Mouse (Mus musculus) heart, postnatal 0 days (tissue): ENCODE data around the gene Xpnpep1. TPM values are rescaled to one million over a fixed set of nuclear protein-coding genes. Genes with fewer than 3 reads are reported as not detected.
A peak's percentile ranks its signal among the peaks of the same experiment; 100 is the strongest.

ENCODE experiments used
- ATAC-seq: fragments of 200-750 bp; cut with Nextera tagmentation; 2 replicates; pipeline ENCODE4 v1.8.0; 2017; ENCODE audit warnings: low read depth, moderate number of reproducible peaks, moderate library complexity; ENCODE audit not compliant: insufficient read depth
- DNase-seq: peaks from one replicate; pipeline ENCODE4 v3.0.0-alpha.2; 2016; ENCODE audit warnings: low spot score
- H3K27ac ChIP-seq: fragments of 300-500 bp; sonication (generic); 2 replicates; pipeline ENCODE4 v1.5.1; 2014; ENCODE audit warnings: low read depth, mild to moderate bottlenecking
- H3K27me3 ChIP-seq: fragments of 300-500 bp; sonication (generic); 2 replicates; pipeline ENCODE4 v1.6.1; 2014; ENCODE audit warnings: low read length, mixed read lengths; ENCODE audit not compliant: control insufficient read depth, insufficient read depth
- H3K36me3 ChIP-seq: fragments of 300-500 bp; sonication (generic); replicated peaks from 2 replicates; pipeline ENCODE4 v1.6.1; 2014; ENCODE audit warnings: low read length, mixed read lengths; ENCODE audit not compliant: control insufficient read depth, insufficient read depth
- H3K4me1 ChIP-seq: fragments of 300-500 bp; sonication (generic); 2 replicates; pipeline ENCODE4 v1.6.1; 2014; ENCODE audit warnings: antibody characterized with exemption; ENCODE audit not compliant: control insufficient read depth, insufficient read depth
- H3K4me2 ChIP-seq: fragments of 300-500 bp; sonication (generic); 2 replicates; pipeline ENCODE4 v1.6.1; 2014; ENCODE audit warnings: low read depth, mild to moderate bottlenecking, low read length, moderate library complexity
- H3K4me3 ChIP-seq: fragments of 300-500 bp; sonication (generic); 2 replicates; pipeline ENCODE4 v1.5.1; 2014; ENCODE audit warnings: low read depth, low read length
- H3K9ac ChIP-seq: fragments of 300-500 bp; sonication (generic); replicated peaks from 2 replicates; pipeline ENCODE4 v1.6.1; 2014; ENCODE audit warnings: low read depth, low read length, mixed read lengths
- H3K9me3 ChIP-seq: fragments of 300-500 bp; sonication (generic); replicated peaks from 2 replicates; pipeline ENCODE4 v1.6.1; 2016; ENCODE audit warnings: low read length; ENCODE audit not compliant: control insufficient read depth
- CTCF ChIP-seq: IDR thresholded peaks from 2 replicates; pipeline ENCODE4 v1.5.1; 2016; ENCODE audit warnings: antibody characterized with exemption, control low read depth, low read depth
- EP300 ChIP-seq: IDR thresholded peaks from 2 replicates; pipeline ENCODE4 v1.6.1; 2016; ENCODE audit warnings: antibody characterized with exemption, low read depth
- WGBS: fragments of 180-500 bp; shearing (Covaris S2); extraction: QIAGEN DNeasy Blood & Tissue Kit; methylation state at CpG from one replicate; pipeline ENCODE4 v1.1.7; 2014; 5-methylcytosine and 5-hydroxymethylcytosine counted together
- polyA plus RNA-seq: library from polyadenylated mRNA; unstranded; fragments of >200 nt; fragmentation: Nextera tagmentation; extraction: Ambion mirVana; gene quantifications from 2 replicates; pipeline ENCODE4 v1.2.1, GENCODE M21; 2015
- total RNA-seq: library from RNA; depleted of rRNA; stranded (reverse); fragments of >200 nt; gene quantifications from 2 replicates; pipeline ENCODE4 v1.2.3, GENCODE M21; 2014; ENCODE audit warnings: low replicate concordance

The Xpnpep1 gene
- total and polyA plus RNA-seq, 2 experiments from 2014 or later = 107 to 119 TPM

DNA sequence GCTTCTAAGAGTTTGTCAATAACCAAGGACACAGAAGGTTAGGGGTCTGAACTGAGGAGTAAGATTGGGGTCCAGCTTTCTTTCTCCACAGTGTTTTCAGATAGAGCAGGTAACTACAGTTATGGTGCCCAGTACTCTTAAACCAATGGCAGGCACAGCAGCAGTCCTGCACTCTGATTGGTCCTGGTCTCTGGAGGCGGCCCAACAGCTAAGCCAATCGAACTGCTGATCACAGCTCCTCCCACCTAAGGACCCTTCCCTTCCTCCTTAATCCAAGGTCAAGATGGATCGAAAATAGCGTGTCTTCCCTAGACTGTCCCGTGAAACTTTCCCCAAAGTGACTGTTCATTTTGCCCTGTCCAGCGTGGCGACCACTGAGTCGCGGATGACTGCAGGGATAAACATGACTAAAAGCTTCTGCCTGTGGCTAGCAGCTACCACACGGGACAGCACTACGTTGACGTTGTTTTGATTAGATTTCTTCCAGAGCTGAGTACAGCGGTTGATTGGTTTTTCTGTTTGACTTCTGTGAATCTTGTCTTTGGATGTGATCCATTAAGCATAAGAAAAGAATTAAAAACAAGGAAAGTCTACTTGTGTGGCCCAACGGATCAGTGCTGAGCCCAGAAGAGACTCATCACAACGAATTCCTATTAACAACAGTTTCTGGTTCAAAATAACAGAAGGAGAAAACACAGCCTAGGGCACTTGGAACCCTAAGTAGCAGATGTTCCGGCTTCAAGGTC lies 18.1 kb upstream of the Xpnpep1 start:
- Histone ChIP-seq H3K27me3 (no peaks in the 10 kb centered on the region), H3K9me3 (no peaks in the 10 kb centered on the region), H3K9ac (no peak overlapping the region), H3K4me2 (no peak overlapping the region), H3K27ac (peak overlapping the region; percentile 18; the same call in 1 of the 2 replicates), H3K36me3 (no peaks in the 10 kb centered on the region), H3K4me1 (peaks cover 7% of the 10 kb centered on the region; the same call in 1 of the 2 replicates), H3K4me3 (no peak overlapping the region)
- 89% methylated on average over 16 of the region's 16 CpGs for WGBS
- ATAC-seq (no peak), DNase-seq (no peak)
- TF ChIP-seq EP300 = no peak
- TF ChIP-seq CTCF = no peak

DNA sequence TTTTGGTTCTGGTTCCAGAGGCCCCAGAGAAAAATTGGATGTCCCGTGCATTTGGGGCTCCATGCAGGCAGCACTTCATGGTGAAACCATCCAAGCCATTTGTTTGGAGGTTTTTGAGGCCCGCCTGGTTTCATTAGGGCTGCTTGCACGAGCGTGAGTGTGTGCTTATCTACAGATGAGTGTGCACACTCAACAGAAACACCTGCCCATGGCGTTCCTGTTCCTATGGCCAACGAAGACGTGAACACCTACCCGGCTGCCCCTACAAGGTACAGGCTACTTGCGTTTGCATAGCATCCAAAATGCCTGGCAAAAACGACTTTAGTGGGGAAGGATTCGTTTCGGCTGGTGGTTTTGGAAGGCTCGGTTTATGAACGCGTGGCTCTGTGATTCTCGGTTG lies 13.3 kb upstream of the Xpnpep1 start:
- WGBS = 89% methylated on average over 16 of the region's 16 CpGs
- TF ChIP-seq CTCF (no peak), EP300 (no peak)

DNA sequence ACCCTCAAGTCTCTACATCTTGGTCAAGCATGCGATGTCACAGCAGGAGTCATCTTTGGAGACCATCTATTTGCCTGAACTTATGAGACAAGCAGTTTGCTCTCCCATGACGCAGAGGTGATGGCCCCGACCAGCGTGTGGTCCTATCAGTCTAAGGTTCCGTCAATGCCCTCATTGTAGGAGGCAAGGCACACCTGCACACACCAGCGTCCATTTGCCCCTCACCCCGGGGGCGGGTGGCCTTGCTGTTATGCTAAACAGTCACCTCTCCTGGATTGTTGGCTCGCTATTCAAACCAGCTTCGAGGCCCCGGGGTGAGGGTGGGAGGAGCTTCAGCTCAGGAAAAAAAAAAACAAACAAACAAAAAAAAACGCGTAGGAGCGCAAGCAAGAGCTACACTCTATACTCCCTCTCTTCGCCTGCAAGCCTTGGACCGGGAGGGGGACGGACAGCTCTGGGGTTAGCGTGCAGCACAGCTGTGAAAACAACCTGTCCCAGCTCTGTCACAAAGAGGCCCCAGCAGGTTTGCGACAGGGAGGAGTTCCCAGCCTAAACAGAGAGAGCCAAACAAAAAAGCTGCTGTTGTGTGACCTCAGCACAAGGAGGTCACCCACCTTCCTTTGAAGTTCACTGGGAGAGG lies 12.1 kb upstream of the Xpnpep1 start:
- Histone ChIP-seq H3K9me3 (peaks cover 7% of the 10 kb centered on the region; the same call in 1 of the 2 replicates), H3K27ac (no peak overlapping the region), H3K27me3 (no peaks in the 10 kb centered on the region), H3K36me3 (no peaks in the 10 kb centered on the region), H3K4me3 (no peak overlapping the region), H3K9ac (no peak overlapping the region), H3K4me2 (no peak overlapping the region), H3K4me1 (no peaks in the 10 kb centered on the region)
- 52% methylated on average over 19 of the region's 19 CpGs for WGBS
- ATAC-seq (no peak), DNase-seq (no peak)
- TF ChIP-seq EP300 (no peak), CTCF (no peak)

More for the DNA sequence above, 13.3 kb upstream of the Xpnpep1 start:
- Histone ChIP-seq H3K9ac (no peak overlapping the region), H3K36me3 (no peaks in the 10 kb centered on the region), H3K9me3 (peaks cover 7% of the 10 kb centered on the region; the same call in 1 of the 2 replicates), H3K4me1 (no peaks in the 10 kb centered on the region), H3K4me2 (no peak overlapping the region), H3K4me3 (no peak overlapping the region), H3K27me3 (no peaks in the 10 kb centered on the region), H3K27ac (no peak overlapping the region)
- DNase-seq (no peak), ATAC-seq (no peak)

DNA sequence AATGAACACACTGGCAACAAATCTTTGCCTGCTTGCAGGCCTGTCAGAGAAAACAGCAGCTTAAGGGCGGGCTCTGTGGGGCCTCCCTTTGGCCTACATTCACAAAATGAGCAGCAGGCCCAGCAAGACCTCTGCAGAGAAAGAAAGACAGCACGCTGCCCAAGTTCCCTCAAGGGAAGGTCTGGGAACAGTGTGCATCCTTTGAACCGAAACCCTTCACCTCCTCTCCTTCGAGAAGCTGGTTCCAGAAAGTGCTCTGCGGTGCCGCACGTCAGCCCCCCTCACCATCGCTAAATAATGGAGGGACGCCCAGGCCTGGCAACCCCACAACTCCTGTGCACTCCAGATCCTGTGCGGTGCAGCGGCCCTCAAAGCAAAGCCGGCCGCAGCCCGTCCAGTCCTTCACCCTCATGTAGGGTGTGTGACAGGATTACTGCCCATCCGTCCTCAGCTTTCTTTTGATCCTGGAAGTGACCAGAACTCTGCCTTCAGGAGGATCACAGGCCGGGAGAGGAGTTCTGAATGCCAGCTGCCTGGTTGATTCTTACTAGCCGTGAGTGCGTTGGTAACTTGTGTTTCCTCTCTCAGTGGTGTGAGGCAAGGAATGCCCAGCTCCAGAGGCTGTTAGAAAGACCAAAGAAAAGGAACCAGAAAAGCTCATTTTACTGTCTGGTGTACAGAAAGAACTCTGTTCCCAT lies 11.4 kb upstream of the Xpnpep1 start:
- Histone ChIP-seq H3K27me3 (no peaks in the 10 kb centered on the region), H3K9ac (no peak overlapping the region), H3K9me3 (peaks cover 7% of the 10 kb centered on the region; the same call in 1 of the 2 replicates), H3K4me1 (no peaks in the 10 kb centered on the region), H3K4me3 (no peak overlapping the region), H3K36me3 (no peaks in the 10 kb centered on the region), H3K27ac (no peak overlapping the region), H3K4me2 (no peak overlapping the region)
- TF ChIP-seq CTCF (no peak), EP300 (no peak)
- WGBS = 85% methylated on average over 18 of the region's 18 CpGs
- DNase-seq (no peak), ATAC-seq (no peak)

DNA sequence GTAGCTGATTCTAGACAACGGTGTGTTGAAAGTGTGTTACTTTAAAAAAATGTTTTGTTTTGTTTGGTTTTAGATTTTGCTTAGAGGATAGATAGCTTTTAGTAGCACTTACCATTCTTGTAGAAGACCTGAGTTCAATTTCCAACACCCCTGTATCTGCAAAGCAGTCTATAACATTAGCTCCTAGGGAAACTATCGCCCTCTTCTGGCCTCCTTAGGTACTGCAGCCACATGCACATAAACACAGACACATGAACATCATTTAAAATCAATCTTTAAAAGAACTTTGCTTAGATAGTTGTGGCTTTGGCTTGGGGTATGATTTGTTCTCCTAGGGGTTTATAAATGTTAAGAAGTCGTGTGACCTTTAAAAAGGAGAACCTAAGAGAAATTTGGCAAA lies 10.1 kb upstream of the Xpnpep1 start:
- Histone ChIP-seq H3K9me3 (peaks cover 7% of the 10 kb centered on the region; the same call in 1 of the 2 replicates), H3K4me2 (no peak overlapping the region), H3K27ac (no peak overlapping the region), H3K4me3 (no peak overlapping the region), H3K36me3 (no peaks in the 10 kb centered on the region), H3K9ac (no peak overlapping the region), H3K4me1 (no peaks in the 10 kb centered on the region), H3K27me3 (no peaks in the 10 kb centered on the region)
- no peak for TF ChIP-seq EP300
- TF ChIP-seq CTCF = peak; percentile 44
- DNase-seq (no peak), ATAC-seq (no peak)
- 82% methylated on average over 3 of the region's 3 CpGs for WGBS
